Mouse (Mus musculus) lung, postnatal 0 days (tissue): ENCODE measurements at regions not wholly inside any gene's neighbourhood (a gene's known extent, or its start where the extent isn't known, plus 50 kb on each side); places are given as distances from the start of the nearest gene placed in this dataset.

Experiments used
- ATAC-seq: fragments of 200-750 bp; cut with Nextera tagmentation; 2 replicates; pipeline ENCODE4 v1.8.0; 2017; ENCODE audit warnings: moderate library complexity
- DNase-seq: peaks from one replicate; pipeline ENCODE4 v3.0.0-alpha.2; 2016; ENCODE audit warnings: low spot score
- H3K27ac ChIP-seq: fragments of 300-500 bp; sonication (generic); 2 replicates; pipeline ENCODE4 v1.5.1; 2014; ENCODE audit warnings: antibody characterized with exemption, mild to moderate bottlenecking, low read length, mixed read lengths
- H3K27me3 ChIP-seq: fragments of 300-500 bp; sonication (generic); replicated peaks from 2 replicates; pipeline ENCODE4 v1.6.1; 2014; ENCODE audit warnings: low read length, mixed read lengths; ENCODE audit not compliant: insufficient read depth
- H3K36me3 ChIP-seq: fragments of 300-500 bp; sonication (generic); 2 replicates; pipeline ENCODE4 v1.6.1; 2014; ENCODE audit warnings: low read length, mixed read lengths; ENCODE audit not compliant: insufficient read depth
- H3K4me1 ChIP-seq: fragments of 300-500 bp; sonication (generic); 2 replicates; pipeline ENCODE4 v1.6.1; 2014; ENCODE audit warnings: antibody characterized with exemption, low read depth, low read length, mixed read lengths; ENCODE audit not compliant: insufficient read depth
- H3K4me2 ChIP-seq: fragments of 300-500 bp; sonication (generic); replicated peaks from 2 replicates; pipeline ENCODE4 v1.6.1; 2014; ENCODE audit warnings: low read depth, mild to moderate bottlenecking, low read length, moderate library complexity, mixed read lengths
- H3K4me3 ChIP-seq: fragments of 300-500 bp; sonication (generic); 2 replicates; pipeline ENCODE4 v1.5.1; 2014; ENCODE audit warnings: low read depth, low read length
- H3K9ac ChIP-seq: fragments of 300-500 bp; sonication (generic); replicated peaks from 2 replicates; pipeline ENCODE4 v1.6.1; 2014; ENCODE audit warnings: low read depth, mild to moderate bottlenecking
- H3K9me3 ChIP-seq: fragments of 300-500 bp; sonication (generic); 2 replicates; pipeline ENCODE4 v1.6.1; 2016; ENCODE audit warnings: low read length, mixed read lengths
- CTCF ChIP-seq: IDR thresholded peaks from 2 replicates; pipeline ENCODE4 v1.5.1; 2016; ENCODE audit warnings: antibody characterized with exemption, mild to moderate bottlenecking
- EP300 ChIP-seq: IDR thresholded peaks from 2 replicates; pipeline ENCODE4 v1.6.1; 2016; ENCODE audit warnings: antibody characterized with exemption, mild to moderate bottlenecking, control low read depth
- WGBS: fragments of 180-500 bp; shearing (Covaris S2); extraction: QIAGEN DNeasy Blood & Tissue Kit; methylation state at CpG from one replicate; pipeline ENCODE4 v1.1.7; 2014; 5-methylcytosine and 5-hydroxymethylcytosine counted together

DNA sequence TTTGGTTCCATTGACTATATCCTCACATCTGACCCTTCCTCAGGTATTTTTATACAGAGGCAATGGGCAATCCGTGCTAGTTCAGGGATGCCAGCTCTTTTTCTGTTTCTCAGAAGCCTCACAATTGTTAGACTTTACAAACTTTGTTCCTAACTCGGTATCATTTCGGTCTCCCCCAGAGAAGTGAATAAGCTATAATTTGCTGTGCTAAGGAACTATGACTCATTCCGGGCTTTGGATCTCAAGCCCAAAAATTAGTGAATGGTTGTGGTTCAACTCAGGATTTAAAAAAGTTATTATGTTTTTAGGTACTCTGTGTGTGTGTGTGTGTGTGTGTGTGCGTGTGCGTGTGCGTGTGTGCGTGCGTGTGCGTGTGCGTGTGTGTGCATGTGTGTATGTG is 1263.7 kb upstream of the A1bg start:
- H3K4me1 ChIP-seq: no peaks in the 10 kb centered on the region
- 80% methylated on average over 10 of the region's 11 CpGs for WGBS
- H3K9me3 ChIP-seq: no peaks in the 10 kb centered on the region
- no peak for ATAC-seq
- no peak overlapping the region for H3K4me2 ChIP-seq
- no peak for TF ChIP-seq CTCF
- no peak for TF ChIP-seq EP300
- no peak overlapping the region for H3K27ac ChIP-seq
- no peak overlapping the region for H3K9ac ChIP-seq
- H3K36me3 ChIP-seq: no peaks in the 10 kb centered on the region
- no peak overlapping the region for H3K4me3 ChIP-seq
- no peak for DNase-seq
- H3K27me3 ChIP-seq: no peaks in the 10 kb centered on the region

DNA sequence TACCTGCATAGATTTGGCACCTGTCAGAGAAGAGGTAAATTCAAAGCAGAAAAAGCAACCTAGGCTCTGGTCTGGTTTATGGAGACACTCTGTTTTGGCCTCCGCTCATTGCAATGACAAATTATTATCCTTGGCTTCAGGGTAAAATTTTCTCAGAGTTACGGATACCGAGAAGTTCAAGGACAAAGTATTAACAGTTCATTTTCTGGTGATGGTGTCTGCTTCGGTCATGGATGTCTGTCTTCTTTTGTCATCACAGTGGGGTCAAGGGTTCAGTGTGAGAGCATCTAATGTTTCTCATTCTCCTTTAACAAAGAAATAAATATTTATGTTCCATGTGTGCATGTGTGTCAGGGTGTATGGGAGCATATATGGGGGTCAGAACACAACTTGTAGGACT is 1261.0 kb upstream of the A1bg start:
- Histone ChIP-seq H3K4me3 (no peak overlapping the region), H3K27me3 (no peaks in the 10 kb centered on the region), H3K36me3 (no peaks in the 10 kb centered on the region), H3K4me2 (no peak overlapping the region), H3K9me3 (no peaks in the 10 kb centered on the region), H3K9ac (no peak overlapping the region), H3K4me1 (no peaks in the 10 kb centered on the region), H3K27ac (no peak overlapping the region)
- DNase-seq (no peak), ATAC-seq (no peak)
- TF ChIP-seq EP300 (no peak), CTCF (no peak)
- 83% methylated on average over 4 of the region's 4 CpGs for WGBS

DNA sequence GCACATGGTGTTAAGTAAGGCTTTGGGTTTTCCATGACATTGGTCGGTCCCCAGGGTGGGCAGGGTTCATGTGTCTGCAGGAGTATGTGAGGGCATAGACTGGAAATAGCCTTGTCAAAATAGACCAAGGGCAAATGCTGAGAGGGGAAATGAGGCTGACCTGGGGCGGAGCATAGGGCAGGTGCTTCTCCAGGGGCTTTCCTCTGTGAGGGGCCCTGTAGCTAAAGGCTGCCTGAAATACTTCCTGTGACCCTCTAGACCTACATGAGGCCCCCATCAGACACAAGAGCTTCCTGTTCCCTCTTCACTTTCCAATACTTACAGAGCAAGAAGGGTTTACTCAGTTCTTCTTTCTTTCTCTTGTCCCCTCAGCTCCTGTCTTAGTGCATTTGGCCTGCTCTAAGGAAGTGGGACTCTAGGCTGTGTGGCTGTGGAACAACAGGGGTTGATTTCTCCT is 1258.7 kb upstream of the A1bg start:
- DNase-seq: no peak
- H3K9ac ChIP-seq: no peak overlapping the region
- H3K9me3 ChIP-seq: no peaks in the 10 kb centered on the region
- no peak for TF ChIP-seq EP300
- no peak for TF ChIP-seq CTCF
- H3K27me3 ChIP-seq: no peaks in the 10 kb centered on the region
- no peaks in the 10 kb centered on the region for H3K36me3 ChIP-seq
- no peak overlapping the region for H3K4me2 ChIP-seq
- WGBS: 76% methylated on average over 2 of the region's 2 CpGs
- peaks cover 3% of the 10 kb centered on the region; the same call in 1 of the 2 replicates for H3K4me1 ChIP-seq
- H3K4me3 ChIP-seq: no peak overlapping the region
- no peak for ATAC-seq
- H3K27ac ChIP-seq: no peak overlapping the region

DNA sequence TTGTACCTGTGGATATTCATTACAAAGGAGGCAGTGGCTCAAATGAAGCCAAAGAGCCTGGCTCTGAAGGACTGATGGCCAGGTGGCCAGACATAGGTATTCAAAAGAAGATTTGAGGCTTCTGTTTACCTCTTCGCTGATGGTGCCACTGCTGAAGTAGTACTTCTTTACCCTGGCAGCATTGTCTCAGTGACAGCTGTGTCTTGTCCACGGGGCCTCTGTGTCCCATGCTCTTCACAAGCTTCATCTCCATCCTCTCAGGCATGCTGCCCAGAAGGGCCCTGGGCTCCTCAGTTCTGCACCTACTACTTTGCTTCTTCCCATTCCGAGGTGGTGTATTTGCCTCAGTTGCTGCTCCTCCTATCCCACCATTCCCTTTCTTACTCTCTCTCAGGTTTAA is 1257.9 kb upstream of the A1bg start:
- DNase-seq (no peak), ATAC-seq (no peak)
- WGBS: 84% methylated on average over 3 of the region's 3 CpGs
- TF ChIP-seq CTCF (no peak), EP300 (no peak)
- Histone ChIP-seq H3K27ac (no peak overlapping the region), H3K27me3 (no peaks in the 10 kb centered on the region), H3K9ac (no peak overlapping the region), H3K4me1 (peaks cover 3% of the 10 kb centered on the region; the same call in 1 of the 2 replicates), H3K36me3 (no peaks in the 10 kb centered on the region), H3K4me2 (no peak overlapping the region), H3K9me3 (no peaks in the 10 kb centered on the region), H3K4me3 (no peak overlapping the region)

DNA sequence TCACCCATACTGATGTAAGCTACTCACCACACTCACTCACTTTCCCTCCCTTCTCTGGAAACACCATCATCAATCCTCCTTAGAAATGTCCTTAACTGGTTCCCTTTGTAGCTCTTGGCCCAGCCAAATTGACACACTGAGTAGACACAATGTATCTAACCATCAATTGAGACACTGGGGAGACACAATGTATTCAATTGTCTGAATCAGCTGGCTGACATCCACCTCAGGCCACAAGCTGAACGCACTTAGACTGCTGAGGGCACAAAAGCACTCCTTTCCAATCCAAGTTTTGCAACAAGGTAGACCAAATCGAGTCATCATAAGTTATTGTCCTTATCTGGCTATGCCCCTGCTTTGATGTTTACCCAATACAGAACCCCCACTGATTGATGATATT is 1257.0 kb upstream of the A1bg start:
- Histone ChIP-seq H3K9me3 (no peaks in the 10 kb centered on the region), H3K27me3 (no peaks in the 10 kb centered on the region), H3K27ac (no peak overlapping the region), H3K4me1 (peaks cover 3% of the 10 kb centered on the region; the same call in 1 of the 2 replicates), H3K9ac (no peak overlapping the region), H3K4me3 (no peak overlapping the region), H3K4me2 (no peak overlapping the region), H3K36me3 (no peaks in the 10 kb centered on the region)
- DNase-seq (no peak), ATAC-seq (no peak)
- WGBS: 57% methylated on average over 2 of the region's 2 CpGs
- no peak for TF ChIP-seq EP300
- TF ChIP-seq CTCF: no peak

DNA sequence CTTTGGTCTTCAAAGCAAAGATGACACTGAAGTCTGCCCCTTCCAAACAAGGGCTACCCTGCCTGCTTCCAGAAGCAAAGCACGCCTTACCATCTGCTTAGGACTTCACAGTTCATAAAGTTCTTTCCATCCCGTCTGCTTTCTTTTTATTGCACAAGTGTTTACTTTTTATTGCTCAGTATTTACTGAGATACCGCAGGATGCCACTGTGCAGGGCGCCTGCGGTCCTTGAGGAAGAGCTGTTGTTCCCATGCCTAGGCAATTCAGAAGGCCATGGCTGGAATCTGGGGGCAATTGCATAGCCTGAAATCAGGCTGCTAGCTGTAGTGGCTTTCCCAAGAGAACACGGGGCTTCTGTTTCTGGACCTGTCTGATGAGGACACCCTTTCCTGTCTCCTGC is 1255.8 kb upstream of the A1bg start:
- no peak overlapping the region for H3K4me2 ChIP-seq
- TF ChIP-seq CTCF (no peak), EP300 (no peak)
- H3K36me3 ChIP-seq: no peaks in the 10 kb centered on the region
- peaks cover 3% of the 10 kb centered on the region; the same call in 1 of the 2 replicates for H3K4me1 ChIP-seq
- H3K9ac ChIP-seq: no peak overlapping the region
- 45% methylated on average over 6 of the region's 6 CpGs for WGBS
- H3K27me3 ChIP-seq: no peaks in the 10 kb centered on the region
- peak; percentile 54 for ATAC-seq
- no peaks in the 10 kb centered on the region for H3K9me3 ChIP-seq
- DNase-seq: peak; percentile 23
- no peak overlapping the region for H3K27ac ChIP-seq
- no peak overlapping the region for H3K4me3 ChIP-seq
